Mouse (Mus musculus) heart, embryonic 15.5 days (tissue): ENCODE measurements around the gene Rgl2. TPM values are rescaled to one million over a fixed set of nuclear protein-coding genes. Genes with fewer than 3 reads are reported as not detected.
"Not testable (repeated sequence)": the region's sequence is repeated elsewhere in the genome, so short reads cannot be mapped to it uniquely, and the experiment has no call there.

Experiments
- ATAC-seq: fragments of 200-750 bp; cut with Nextera tagmentation; replicated peaks from 2 replicates; pipeline ENCODE4 v1.8.0; 2017; ENCODE audit warnings: low read depth, moderate TSS enrichment; ENCODE audit not compliant: insufficient number of reproducible peaks, insufficient read depth, low FRiP score
- H3K27ac ChIP-seq: fragments of 300-500 bp; sonication (generic); 2 replicates; pipeline ENCODE4 v1.5.1; 2015; ENCODE audit warnings: mild to moderate bottlenecking, inconsistent platforms
- H3K27me3 ChIP-seq: fragments of 300-500 bp; sonication (generic); 2 replicates; pipeline ENCODE4 v1.6.1; 2015; ENCODE audit warnings: inconsistent platforms
- H3K36me3 ChIP-seq: fragments of 300-500 bp; sonication (generic); 2 replicates; pipeline ENCODE4 v1.6.1; 2015; ENCODE audit warnings: mild to moderate bottlenecking, inconsistent platforms
- H3K4me1 ChIP-seq: fragments of 300-500 bp; sonication (generic); replicated peaks from 2 replicates; pipeline ENCODE4 v1.6.1; 2015; ENCODE audit warnings: inconsistent platforms
- H3K4me2 ChIP-seq: fragments of 300-500 bp; sonication (generic); 2 replicates; pipeline ENCODE4 v1.6.1; 2015; ENCODE audit warnings: inconsistent platforms, mild to moderate bottlenecking, moderate library complexity
- H3K4me3 ChIP-seq: fragments of 300-500 bp; sonication (generic); 2 replicates; pipeline ENCODE4 v1.5.1; 2015; ENCODE audit warnings: mild to moderate bottlenecking, inconsistent platforms
- H3K9ac ChIP-seq: fragments of 300-500 bp; sonication (generic); 2 replicates; pipeline ENCODE4 v1.6.1; 2015; ENCODE audit warnings: mild to moderate bottlenecking, inconsistent platforms
- H3K9me3 ChIP-seq: fragments of 300-500 bp; sonication (generic); replicated peaks from 2 replicates; pipeline ENCODE4 v1.6.1; 2016; ENCODE audit warnings: inconsistent platforms
- WGBS: fragments of 180-500 bp; shearing (Covaris S2); methylation state at CpG from one replicate; pipeline ENCODE4 v1.1.7; 2015; ENCODE audit warnings: mixed read lengths; 5-methylcytosine and 5-hydroxymethylcytosine counted together
- polyA plus RNA-seq: library from polyadenylated mRNA; unstranded; fragments of >200 nt; fragmentation: Nextera tagmentation; extraction: Ambion mirVana; gene quantifications from 2 replicates; pipeline ENCODE4 v1.2.1, GENCODE M21; 2015

Rgl2 gene
- polyA plus RNA-seq, 1 experiment from 2014 or later: 34.7 TPM

- H3K9me3 ChIP-seq: no peaks in the 10 kb centered on the region
- H3K4me2 ChIP-seq: peak within 1 kb of the TSS; percentile 82
- no peaks in the 10 kb centered on the region for H3K27me3 ChIP-seq
- H3K4me1 ChIP-seq: peaks cover 18% of the 10 kb centered on the region
- peak; percentile 85 for ATAC-seq
- under 1% methylated on average over 36 of the region's 36 CpGs for WGBS
- H3K4me3 ChIP-seq: peak within 1 kb of the TSS; percentile 91
- peaks cover 26% of the 10 kb centered on the region; the same call in 1 of the 2 replicates for H3K36me3 ChIP-seq
- H3K27ac ChIP-seq: peak within 1 kb of the TSS; percentile 62; the same call in 1 of the 2 replicates
- peak within 1 kb of the TSS; percentile 80 for H3K9ac ChIP-seq
Measured at GRCm38 (mm10) chr17:33940206-33940805, 11.0 kb downstream of the Rgl2 start, which contains the start of the genes Pfdn6 and Wdr46. TSS of gene Pfdn6 (minus strand) at chr17:33940343. TSS of gene Wdr46 (plus strand) at chr17:33940660.

- 0 out of 2 replicates have a peak, but pooled peaks have one; percentile 4 for ATAC-seq
- no peaks in the 10 kb centered on the region for H3K27me3 ChIP-seq
- H3K9me3 ChIP-seq: no peaks in the 10 kb centered on the region
- H3K4me1 ChIP-seq: peaks cover 18% of the 10 kb centered on the region
- H3K4me2 ChIP-seq: peak overlapping the region; percentile 82
- peak overlapping the region; percentile 91 for H3K4me3 ChIP-seq
- H3K9ac ChIP-seq: peak overlapping the region; percentile 80
- H3K36me3 ChIP-seq: peaks cover 27% of the 10 kb centered on the region; the same call in 1 of the 2 replicates
- WGBS: 2% methylated on average over 26 of the region's 26 CpGs
- no peak overlapping the region for H3K27ac ChIP-seq
Measured at GRCm38 (mm10) chr17:33940981-33941380, 11.6 kb downstream of the Rgl2 start.

GRCm38 (mm10) chr17:33941381-33941780 lies 12.0 kb downstream of the Rgl2 start:
- Histone ChIP-seq H3K4me3 (peak overlapping the region; percentile 91), H3K9me3 (no peaks in the 10 kb centered on the region), H3K9ac (peak overlapping the region; percentile 80), H3K4me2 (peak overlapping the region; percentile 82), H3K27ac (no peak overlapping the region), H3K27me3 (no peaks in the 10 kb centered on the region), H3K4me1 (peaks cover 18% of the 10 kb centered on the region), H3K36me3 (peaks cover 30% of the 10 kb centered on the region; the same call in 1 of the 2 replicates)
- ATAC-seq: no peak
- 51% methylated on average over 19 of the region's 19 CpGs for WGBS

- no peak overlapping the region for H3K27ac ChIP-seq
- H3K9me3 ChIP-seq: no peaks in the 10 kb centered on the region
- H3K4me1 ChIP-seq: peaks cover 18% of the 10 kb centered on the region
- H3K27me3 ChIP-seq: no peaks in the 10 kb centered on the region
- H3K4me2 ChIP-seq: no peak overlapping the region
- 92% methylated on average over 15 of the region's 15 CpGs for WGBS
- peaks cover 20% of the 10 kb centered on the region; the same call in 1 of the 2 replicates for H3K36me3 ChIP-seq
- no peak for ATAC-seq
- H3K9ac ChIP-seq: no peak overlapping the region
- no peak overlapping the region for H3K4me3 ChIP-seq
Measured at GRCm38 (mm10) chr17:33943454-33943853, 14.1 kb downstream of the Rgl2 start.

GRCm38 (mm10) chr17:33947430-33948089 lies 18.2 kb downstream of the Rgl2 start:
- Histone ChIP-seq H3K9ac (no peak overlapping the region), H3K9me3 (no peaks in the 10 kb centered on the region), H3K4me2 (no peak overlapping the region), H3K4me1 (peaks cover 31% of the 10 kb centered on the region), H3K27ac (no peak overlapping the region), H3K4me3 (no peak overlapping the region), H3K36me3 (peaks cover 30% of the 10 kb centered on the region), H3K27me3 (no peaks in the 10 kb centered on the region)
- 78% methylated on average over 10 of the region's 10 CpGs for WGBS
- no peak for ATAC-seq

GRCm38 (mm10) chr17:33948090-33948904 lies 19.0 kb downstream of the Rgl2 start:
- H3K27ac ChIP-seq: no peak overlapping the region
- H3K4me2 ChIP-seq: no peak overlapping the region
- H3K9me3 ChIP-seq: no peaks in the 10 kb centered on the region
- no peak overlapping the region for H3K4me3 ChIP-seq
- peaks cover 38% of the 10 kb centered on the region for H3K36me3 ChIP-seq
- ATAC-seq: no peak
- H3K27me3 ChIP-seq: no peaks in the 10 kb centered on the region
- no peak overlapping the region for H3K9ac ChIP-seq
- H3K4me1 ChIP-seq: peaks cover 38% of the 10 kb centered on the region
- 87% methylated on average over 22 of the region's 22 CpGs for WGBS

- WGBS: 88% methylated on average over 19 of the region's 19 CpGs
- no peak for ATAC-seq
- H3K9me3 ChIP-seq: no peaks in the 10 kb centered on the region
- no peaks in the 10 kb centered on the region for H3K27me3 ChIP-seq
- H3K27ac ChIP-seq: no peak overlapping the region
- peaks cover 45% of the 10 kb centered on the region for H3K4me1 ChIP-seq
- no peak overlapping the region for H3K4me2 ChIP-seq
- H3K9ac ChIP-seq: no peak overlapping the region
- no peak overlapping the region for H3K4me3 ChIP-seq
- peaks cover 42% of the 10 kb centered on the region for H3K36me3 ChIP-seq
Measured at GRCm38 (mm10) chr17:33948905-33949537, 19.7 kb downstream of the Rgl2 start.

GRCm38 (mm10) chr17:33950131-33950625 lies 20.8 kb downstream of the Rgl2 start:
- peaks cover 53% of the 10 kb centered on the region for H3K4me1 ChIP-seq
- H3K9ac ChIP-seq: peak overlapping the region; percentile 73
- peak overlapping the region; percentile 89; the same call in 1 of the 2 replicates for H3K27ac ChIP-seq
- ATAC-seq: no peak
- peak overlapping the region; percentile 61 for H3K4me3 ChIP-seq
- 69% methylated on average over 10 of the region's 10 CpGs for WGBS
- H3K36me3 ChIP-seq: peaks cover 38% of the 10 kb centered on the region
- H3K9me3 ChIP-seq: no peaks in the 10 kb centered on the region
- H3K27me3 ChIP-seq: no peaks in the 10 kb centered on the region
- peak overlapping the region; percentile 97 for H3K4me2 ChIP-seq

GRCm38 (mm10) chr17:33951021-33951946 lies 21.9 kb downstream of the Rgl2 start, which contains the start of gene B3galt4:
TSS of gene B3galt4 (minus strand) at chr17:33951488.
- peak within 1 kb of the TSS; percentile 89 for H3K27ac ChIP-seq
- H3K4me3 ChIP-seq: peak within 1 kb of the TSS; percentile 61
- H3K36me3 ChIP-seq: peaks cover 27% of the 10 kb centered on the region
- H3K9me3 ChIP-seq: no peaks in the 10 kb centered on the region
- 1% methylated on average over 45 of the region's 45 CpGs for WGBS
- peak within 1 kb of the TSS; percentile 97 for H3K4me2 ChIP-seq
- peaks cover 53% of the 10 kb centered on the region for H3K4me1 ChIP-seq
- ATAC-seq: peak; percentile 68
- peak within 1 kb of the TSS; percentile 73 for H3K9ac ChIP-seq
- no peaks in the 10 kb centered on the region for H3K27me3 ChIP-seq

- H3K9me3 ChIP-seq, H3K9ac ChIP-seq, ATAC-seq, H3K27ac ChIP-seq, H3K27me3 ChIP-seq: not testable (repeated sequence)
- Histone ChIP-seq H3K4me1 (peaks cover 58% of the 10 kb centered on the region), H3K36me3 (peaks cover 25% of the 10 kb centered on the region), H3K4me2 (peak overlapping the region; percentile 97), H3K4me3 (peak overlapping the region; percentile 61)
- 82% methylated on average over 13 of the region's 13 CpGs for WGBS
Measured at GRCm38 (mm10) chr17:33952015-33952414, 22.7 kb downstream of the Rgl2 start.
